Mouse (Mus musculus) stomach, postnatal 0 days (tissue): ENCODE measurements around the gene Wnk4.

Experiments
- CTCF ChIP-seq: IDR thresholded peaks from 2 replicates; pipeline ENCODE4 v1.5.1; 2016; ENCODE audit warnings: antibody characterized with exemption, low read depth, mild to moderate bottlenecking, moderate library complexity
- EP300 ChIP-seq: optimal IDR thresholded peaks from 2 replicates; pipeline ENCODE3; 2016; ENCODE audit warnings: antibody characterized with exemption

GRCm38 (mm10) chr11:101272446-101272845 is 12.1 kb downstream of the Wnk4 start:
- TF ChIP-seq CTCF, result no peak
- TF ChIP-seq EP300, result no peak
